Mouse (Mus musculus): ENCODE results near the gene Dcn. TPM values are rescaled to one million over a fixed set of nuclear protein-coding genes. Genes with fewer than 3 reads are reported as not detected.
A peak's percentile ranks its signal among the peaks of the same experiment; 100 is the strongest.

Gene Dcn
- polyA plus RNA-seq (2015; fragmentation: Nextera tagmentation; extraction: Ambion mirVana): 73.6 and 88.8 TPM in 2 replicates

- peak within 1 kb of the TSS; percentile 39 for H3K4me2 ChIP-seq (ENCODE audit: low read length)
- H3K4me3 ChIP-seq (ENCODE audit: low read length): peak within 1 kb of the TSS; percentile 6
- H3K27me3 ChIP-seq (replicated peaks; ENCODE audit: control insufficient read depth, insufficient read depth, low read length): no peaks in the 10 kb centered on the region
- peak; percentile 37; the same call in 1 of the 2 replicates for ATAC-seq
- no peaks in the 10 kb centered on the region for H3K36me3 ChIP-seq (ENCODE audit: control insufficient read depth, insufficient read depth, low read length)
- peaks cover 5% of the 10 kb centered on the region; the same call in 1 of the 2 replicates for H3K4me1 ChIP-seq (ENCODE audit: control insufficient read depth, insufficient read depth, low read depth, low read length)
- H3K27ac ChIP-seq (ENCODE audit: low read depth, low read length): no peak within 1 kb of the TSS
- WGBS: 9% methylated on average over 7 of the region's 7 CpGs
- no peak within 1 kb of the TSS; the same call in 1 of the 2 replicates for H3K9ac ChIP-seq (ENCODE audit: low read depth, low read length)
- H3K9me3 ChIP-seq (ENCODE audit: control insufficient read depth, low read length): no peaks in the 10 kb centered on the region
These were observed at the start of gene Dcn for GRCm38 (mm10) chr10:97479004-97479766. Gene Dcn (plus strand): TSS chr10:97479609.

- Histone ChIP-seq H3K4me1 (ENCODE audit: control insufficient read depth, insufficient read depth, low read depth, low read length) (no peaks in the 10 kb centered on the region), H3K4me3 (ENCODE audit: low read length) (no peak overlapping the region), H3K27me3 (replicated peaks; ENCODE audit: control insufficient read depth, insufficient read depth, low read length) (no peaks in the 10 kb centered on the region), H3K9ac (ENCODE audit: low read depth, low read length) (no peak overlapping the region), H3K4me2 (ENCODE audit: low read length) (no peak overlapping the region), H3K9me3 (ENCODE audit: control insufficient read depth, low read length) (no peaks in the 10 kb centered on the region), H3K27ac (ENCODE audit: low read depth, low read length) (no peak overlapping the region), H3K36me3 (ENCODE audit: control insufficient read depth, insufficient read depth, low read length) (no peaks in the 10 kb centered on the region)
- 73% methylated on average over 5 of the region's 5 CpGs for WGBS
- no peak for ATAC-seq
These were observed 42.7 kb upstream of the Dcn start for GRCm38 (mm10) chr10:97436662-97437061.

- no peaks in the 10 kb centered on the region for H3K27me3 ChIP-seq (replicated peaks; ENCODE audit: control insufficient read depth, insufficient read depth, low read length)
These were observed 37.1 kb upstream of the Dcn start for GRCm38 (mm10) chr10:97442300-97442699.

GRCm38 (mm10) chr10:97446486-97446885 is 32.9 kb upstream of the Dcn start:
- H3K27me3 ChIP-seq (replicated peaks; ENCODE audit: control insufficient read depth, insufficient read depth, low read length): no peaks in the 10 kb centered on the region
- no peaks in the 10 kb centered on the region for H3K4me1 ChIP-seq (ENCODE audit: control insufficient read depth, insufficient read depth, low read depth, low read length)
- no peak overlapping the region for H3K27ac ChIP-seq (ENCODE audit: low read depth, low read length)
- H3K36me3 ChIP-seq (ENCODE audit: control insufficient read depth, insufficient read depth, low read length): no peaks in the 10 kb centered on the region
- WGBS: 88% methylated on average over 4 of the region's 4 CpGs
- no peak overlapping the region for H3K4me2 ChIP-seq (ENCODE audit: low read length)
- H3K4me3 ChIP-seq (ENCODE audit: low read length): no peak overlapping the region
- no peak for ATAC-seq
- no peak overlapping the region for H3K9ac ChIP-seq (ENCODE audit: low read depth, low read length)
- no peaks in the 10 kb centered on the region for H3K9me3 ChIP-seq (ENCODE audit: control insufficient read depth, low read length)

More at GRCm38 (mm10) chr10:97442300-97442699, 37.1 kb upstream of the Dcn start:
- no peaks in the 10 kb centered on the region for H3K9me3 ChIP-seq (ENCODE audit: control insufficient read depth, low read length)
- H3K9ac ChIP-seq (ENCODE audit: low read depth, low read length): no peak overlapping the region
- 73% methylated on average over 2 of the region's 2 CpGs for whole genome bisulfite sequencing
- no peak for ATAC-seq
- H3K27ac ChIP-seq (ENCODE audit: low read depth, low read length): no peak overlapping the region
- H3K4me3 ChIP-seq (ENCODE audit: low read length): no peak overlapping the region
- no peaks in the 10 kb centered on the region for H3K36me3 ChIP-seq (ENCODE audit: control insufficient read depth, insufficient read depth, low read length)
- no peak overlapping the region for H3K4me2 ChIP-seq (ENCODE audit: low read length)
- H3K4me1 ChIP-seq (ENCODE audit: control insufficient read depth, insufficient read depth, low read depth, low read length): no peaks in the 10 kb centered on the region

GRCm38 (mm10) chr10:97452886-97453285 is 26.5 kb upstream of the Dcn start:
- Histone ChIP-seq H3K9ac (ENCODE audit: low read depth, low read length) (no peak overlapping the region), H3K9me3 (ENCODE audit: control insufficient read depth, low read length) (no peaks in the 10 kb centered on the region), H3K4me2 (ENCODE audit: low read length) (no peak overlapping the region), H3K4me3 (ENCODE audit: low read length) (no peak overlapping the region), H3K27me3 (replicated peaks; ENCODE audit: control insufficient read depth, insufficient read depth, low read length) (no peaks in the 10 kb centered on the region), H3K4me1 (ENCODE audit: control insufficient read depth, insufficient read depth, low read depth, low read length) (no peaks in the 10 kb centered on the region), H3K36me3 (ENCODE audit: control insufficient read depth, insufficient read depth, low read length) (no peaks in the 10 kb centered on the region), H3K27ac (ENCODE audit: low read depth, low read length) (no peak overlapping the region)
- no peak for ATAC-seq
- WGBS: 43% methylated on average over 1 of the region's 1 CpGs

GRCm38 (mm10) chr10:97453529-97453928 is 25.9 kb upstream of the Dcn start:
- 56% methylated on average over 9 of the region's 9 CpGs for WGBS
- Histone ChIP-seq H3K4me3 (ENCODE audit: low read length) (no peak overlapping the region), H3K4me2 (ENCODE audit: low read length) (no peak overlapping the region), H3K27me3 (replicated peaks; ENCODE audit: control insufficient read depth, insufficient read depth, low read length) (no peaks in the 10 kb centered on the region), H3K36me3 (ENCODE audit: control insufficient read depth, insufficient read depth, low read length) (no peaks in the 10 kb centered on the region), H3K9ac (ENCODE audit: low read depth, low read length) (no peak overlapping the region), H3K27ac (ENCODE audit: low read depth, low read length) (no peak overlapping the region), H3K9me3 (ENCODE audit: control insufficient read depth, low read length) (no peaks in the 10 kb centered on the region), H3K4me1 (ENCODE audit: control insufficient read depth, insufficient read depth, low read depth, low read length) (no peaks in the 10 kb centered on the region)
- ATAC-seq: 0 out of 2 replicates have a peak, but pooled peaks have one; percentile 60

GRCm38 (mm10) chr10:97456993-97457392 is 22.4 kb upstream of the Dcn start:
- Histone ChIP-seq H3K9me3 (ENCODE audit: control insufficient read depth, low read length) (no peaks in the 10 kb centered on the region), H3K9ac (ENCODE audit: low read depth, low read length) (no peak overlapping the region), H3K27ac (ENCODE audit: low read depth, low read length) (no peak overlapping the region), H3K4me2 (ENCODE audit: low read length) (no peak overlapping the region), H3K4me1 (ENCODE audit: control insufficient read depth, insufficient read depth, low read depth, low read length) (no peaks in the 10 kb centered on the region), H3K27me3 (replicated peaks; ENCODE audit: control insufficient read depth, insufficient read depth, low read length) (no peaks in the 10 kb centered on the region), H3K4me3 (ENCODE audit: low read length) (no peak overlapping the region), H3K36me3 (ENCODE audit: control insufficient read depth, insufficient read depth, low read length) (no peaks in the 10 kb centered on the region)
- 93% methylated on average over 7 of the region's 7 CpGs for WGBS
- no peak for ATAC-seq

GRCm38 (mm10) chr10:97466818-97467217 is 12.6 kb upstream of the Dcn start:
- no peak overlapping the region for H3K27ac ChIP-seq (ENCODE audit: low read depth, low read length)
- WGBS: 69% methylated on average over 3 of the region's 3 CpGs
- H3K4me1 ChIP-seq (ENCODE audit: control insufficient read depth, insufficient read depth, low read depth, low read length): no peaks in the 10 kb centered on the region
- H3K36me3 ChIP-seq (ENCODE audit: control insufficient read depth, insufficient read depth, low read length): no peaks in the 10 kb centered on the region
- no peaks in the 10 kb centered on the region for H3K27me3 ChIP-seq (replicated peaks; ENCODE audit: control insufficient read depth, insufficient read depth, low read length)
- H3K4me3 ChIP-seq (ENCODE audit: low read length): no peak overlapping the region
- no peak overlapping the region for H3K4me2 ChIP-seq (ENCODE audit: low read length)
- no peaks in the 10 kb centered on the region for H3K9me3 ChIP-seq (ENCODE audit: control insufficient read depth, low read length)
- H3K9ac ChIP-seq (ENCODE audit: low read depth, low read length): no peak overlapping the region
- ATAC-seq: no peak

- H3K4me2 ChIP-seq (ENCODE audit: low read length): no peak overlapping the region
- WGBS: 70% methylated on average over 3 of the region's 3 CpGs
- no peak overlapping the region for H3K4me3 ChIP-seq (ENCODE audit: low read length)
- H3K27me3 ChIP-seq (replicated peaks; ENCODE audit: control insufficient read depth, insufficient read depth, low read length): no peaks in the 10 kb centered on the region
- H3K27ac ChIP-seq (ENCODE audit: low read depth, low read length): no peak overlapping the region
- no peak overlapping the region for H3K9ac ChIP-seq (ENCODE audit: low read depth, low read length)
- no peaks in the 10 kb centered on the region for H3K36me3 ChIP-seq (ENCODE audit: control insufficient read depth, insufficient read depth, low read length)
- H3K9me3 ChIP-seq (ENCODE audit: control insufficient read depth, low read length): no peaks in the 10 kb centered on the region
- no peak for ATAC-seq
- no peaks in the 10 kb centered on the region for H3K4me1 ChIP-seq (ENCODE audit: control insufficient read depth, insufficient read depth, low read depth, low read length)
These were observed 9.8 kb upstream of the Dcn start for GRCm38 (mm10) chr10:97469411-97470140.

Data from hindbrain, embryonic 16.5 days (tissue).